Mouse (Mus musculus) adipose tissue, adult 10 weeks (tissue): ENCODE measurements around the gene Zfp281. TPM values are rescaled to one million over a fixed set of nuclear protein-coding genes. Genes with fewer than 3 reads are reported as not detected.

Experiments
- polyA plus RNA-seq: library from polyadenylated mRNA; stranded (reverse); fragments of 350-450 nt; fragmentation: Illumina TruSeq; extraction: RNeasy Lipid Tissue Mini Kit (QIAGEN cat#74804); gene quantifications from one replicate; pipeline ENCODE4 v1.2.3, GENCODE M21; 2014; ENCODE audit warnings: low read depth, low replicate concordance

Gene Zfp281
- polyA plus RNA-seq, result 6.3 TPM

GRCm38 (mm10) chr1:136624146-136625018 is at the start of gene Zfp281:
Gene Zfp281, plus strand, starts transcription at chr1:136624901.

Other genes starting within 250 kb of the Zfp281 start
- gene Ddx59, start 209.6 kb upstream of the Zfp281 start, polyA plus RNA-seq, result 8.1 TPM
- gene Kif14, start 158.6 kb upstream of the Zfp281 start, polyA plus RNA-seq, result 0.24 TPM